Mouse (Mus musculus): ENCODE measurements at regions not wholly inside any gene's neighbourhood (a gene's known extent, or its start where the extent isn't known, plus 50 kb on each side); places are given as distances from the start of the nearest gene placed in this dataset.

GRCm38 (mm10) chr13:37621319-37622050 lies 156.7 kb upstream of the Rreb1 start:
- Histone ChIP-seq H3K4me3 (replicated peaks; ENCODE audit: low read length) (no peak overlapping the region), H3K9me3 (replicated peaks; ENCODE audit: control insufficient read depth, low read length) (no peaks in the 10 kb centered on the region), H3K4me1 (ENCODE audit: control insufficient read depth, insufficient read depth, low read length) (peaks cover 9% of the 10 kb centered on the region; the same call in 1 of the 2 replicates), H3K27me3 (ENCODE audit: control insufficient read depth, insufficient read depth, low read length) (no peaks in the 10 kb centered on the region), H3K27ac (ENCODE audit: low read length) (no peak overlapping the region), H3K4me2 (ENCODE audit: low read depth, low read length) (no peak overlapping the region), H3K9ac (ENCODE audit: low read length) (no peak overlapping the region), H3K36me3 (ENCODE audit: control insufficient read depth, insufficient read depth, low read length) (no peaks in the 10 kb centered on the region)
- no peak for ATAC-seq (ENCODE audit: insufficient read depth, low FRiP score)
- WGBS = 93% methylated on average over 5 of the region's 5 CpGs

DNA sequence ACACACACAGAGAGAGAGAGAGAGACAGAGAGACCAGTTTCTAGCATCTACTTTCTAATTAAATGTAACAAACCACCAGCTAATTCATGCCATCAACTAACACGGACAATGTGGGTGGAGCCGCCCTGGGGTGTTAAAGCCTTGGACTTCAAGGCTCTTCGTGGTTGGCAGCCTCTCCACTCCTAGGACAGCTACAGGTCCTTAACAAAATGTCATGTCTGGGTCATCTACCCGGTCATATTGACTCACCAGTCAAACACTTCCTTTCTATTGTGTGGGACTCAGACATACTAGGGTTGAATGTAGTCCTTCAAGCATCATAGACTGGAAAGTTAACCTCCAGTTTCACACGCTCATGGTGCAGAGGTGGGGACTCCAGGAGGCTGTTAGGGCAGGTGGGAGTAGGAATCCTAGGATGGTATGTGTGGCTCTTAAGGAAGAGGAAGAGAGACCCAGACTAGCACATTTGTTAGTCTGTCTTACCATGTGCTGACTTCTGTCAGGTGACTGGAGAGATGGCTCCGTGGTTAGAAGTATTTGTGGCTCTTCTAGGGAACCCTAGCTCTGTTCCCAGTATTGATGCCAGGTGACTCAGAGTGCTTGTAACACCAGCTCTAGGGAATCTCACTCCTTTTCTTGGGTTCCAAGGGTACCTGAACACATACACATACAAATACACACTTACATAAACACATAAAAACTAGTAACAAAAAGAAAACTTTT lies 155.7 kb upstream of the Rreb1 start:
- H3K4me2 ChIP-seq (ENCODE audit: low read depth, low read length) = no peak overlapping the region
- H3K27me3 ChIP-seq (ENCODE audit: control insufficient read depth, insufficient read depth, low read length) = no peaks in the 10 kb centered on the region
- ATAC-seq (ENCODE audit: insufficient read depth, low FRiP score) = no peak
- WGBS = 55% methylated on average over 6 of the region's 6 CpGs
- no peak overlapping the region for H3K27ac ChIP-seq (ENCODE audit: low read length)
- no peaks in the 10 kb centered on the region for H3K9me3 ChIP-seq (replicated peaks; ENCODE audit: control insufficient read depth, low read length)
- no peaks in the 10 kb centered on the region for H3K36me3 ChIP-seq (ENCODE audit: control insufficient read depth, insufficient read depth, low read length)
- H3K4me1 ChIP-seq (ENCODE audit: control insufficient read depth, insufficient read depth, low read length) = peaks cover 9% of the 10 kb centered on the region; the same call in 1 of the 2 replicates
- no peak overlapping the region for H3K4me3 ChIP-seq (replicated peaks; ENCODE audit: low read length)
- H3K9ac ChIP-seq (ENCODE audit: low read length) = no peak overlapping the region

GRCm38 (mm10) chr13:37624741-37625140 lies 153.5 kb upstream of the Rreb1 start:
- Histone ChIP-seq H3K36me3 (ENCODE audit: control insufficient read depth, insufficient read depth, low read length) (no peaks in the 10 kb centered on the region), H3K9me3 (replicated peaks; ENCODE audit: control insufficient read depth, low read length) (no peaks in the 10 kb centered on the region), H3K4me2 (ENCODE audit: low read depth, low read length) (no peak overlapping the region), H3K4me1 (ENCODE audit: control insufficient read depth, insufficient read depth, low read length) (peaks cover 8% of the 10 kb centered on the region; the same call in 1 of the 2 replicates), H3K27me3 (ENCODE audit: control insufficient read depth, insufficient read depth, low read length) (no peaks in the 10 kb centered on the region), H3K4me3 (replicated peaks; ENCODE audit: low read length) (no peak overlapping the region), H3K27ac (ENCODE audit: low read length) (no peak overlapping the region), H3K9ac (ENCODE audit: low read length) (no peak overlapping the region)
- WGBS = 43% methylated on average over 1 of the region's 1 CpGs
- no peak for ATAC-seq (ENCODE audit: insufficient read depth, low FRiP score)

DNA sequence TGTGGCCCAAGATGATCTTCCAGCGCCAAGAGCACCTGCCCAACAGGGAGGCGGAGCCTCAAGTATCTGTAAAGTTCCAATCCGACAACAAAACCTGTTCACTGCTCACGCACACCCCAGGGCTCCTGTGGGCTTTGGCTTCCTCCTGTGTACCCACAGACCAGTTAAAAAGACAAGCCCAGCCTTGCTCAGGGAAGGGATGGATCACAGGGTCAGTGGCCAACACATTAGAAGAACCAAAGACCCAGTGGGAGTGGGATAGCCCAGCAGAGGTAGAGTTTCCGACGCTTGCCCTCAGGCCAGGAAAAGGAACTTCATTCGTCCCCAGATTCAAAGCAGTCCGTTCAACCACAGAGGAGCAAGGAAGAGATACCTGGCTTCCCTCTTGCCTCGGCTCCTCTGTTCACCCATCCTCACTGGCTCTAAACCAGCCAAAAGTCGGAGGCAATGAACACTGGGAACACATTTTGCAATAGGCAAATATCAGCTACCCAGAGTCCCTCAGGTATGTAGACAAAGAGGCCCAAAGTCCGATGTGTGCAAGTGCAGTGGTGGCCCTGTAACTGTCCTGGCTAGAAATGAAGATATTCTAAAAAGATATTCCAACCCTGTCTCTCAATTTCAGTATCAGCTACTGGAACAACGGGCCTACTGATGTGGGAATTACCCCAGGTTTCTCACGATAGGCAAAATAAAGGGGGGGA lies 152.5 kb upstream of the Rreb1 start:
- Histone ChIP-seq H3K27me3 (ENCODE audit: control insufficient read depth, insufficient read depth, low read length) (no peaks in the 10 kb centered on the region), H3K4me1 (ENCODE audit: control insufficient read depth, insufficient read depth, low read length) (no peaks in the 10 kb centered on the region), H3K27ac (ENCODE audit: low read length) (no peak overlapping the region), H3K9ac (ENCODE audit: low read length) (no peak overlapping the region), H3K4me3 (replicated peaks; ENCODE audit: low read length) (no peak overlapping the region), H3K36me3 (ENCODE audit: control insufficient read depth, insufficient read depth, low read length) (no peaks in the 10 kb centered on the region), H3K4me2 (ENCODE audit: low read depth, low read length) (no peak overlapping the region), H3K9me3 (replicated peaks; ENCODE audit: control insufficient read depth, low read length) (no peaks in the 10 kb centered on the region)
- WGBS = 84% methylated on average over 13 of the region's 13 CpGs
- ATAC-seq (ENCODE audit: insufficient read depth, low FRiP score) = no peak

DNA sequence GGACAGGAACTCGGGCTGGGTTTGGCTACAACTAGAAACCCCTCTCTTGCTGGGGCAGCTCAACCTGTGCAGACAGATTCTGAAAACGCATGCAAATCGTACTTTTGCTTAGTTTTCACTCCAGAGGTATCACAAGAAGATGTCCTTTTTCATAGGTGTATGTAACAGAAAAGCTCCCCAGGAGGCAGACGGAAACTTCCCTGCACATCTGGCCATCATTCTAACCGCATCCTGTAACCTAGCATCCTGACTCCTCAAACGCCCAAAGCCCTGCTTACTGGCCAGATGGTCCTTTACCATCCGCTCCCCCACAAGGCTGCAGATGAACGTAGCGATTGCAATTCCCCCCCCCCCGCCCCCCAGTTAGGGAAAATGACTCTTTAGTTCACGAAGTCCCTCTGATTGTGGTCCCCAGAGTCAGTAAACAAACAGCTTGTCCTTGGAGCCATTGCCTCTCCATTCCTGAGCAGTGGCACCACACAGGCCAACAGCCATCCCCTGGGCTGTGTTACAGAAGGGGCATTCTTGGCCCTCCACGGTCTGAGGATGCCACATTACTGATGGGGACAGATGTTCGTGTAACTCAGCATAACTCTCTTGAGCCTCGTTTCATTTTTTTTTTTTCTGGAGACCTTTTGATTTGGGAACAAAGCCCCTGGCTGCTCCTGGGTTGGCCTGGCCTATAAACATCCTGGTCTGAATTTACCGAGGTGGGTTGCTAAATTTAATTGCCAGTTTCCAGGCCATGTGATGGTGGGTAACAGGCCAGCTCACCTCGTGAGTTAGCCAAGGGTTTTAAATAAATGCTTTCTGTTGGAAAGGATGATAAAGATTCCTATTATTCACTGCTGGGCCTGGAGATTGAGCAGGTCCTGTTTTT lies 149.6 kb upstream of the Rreb1 start:
- Histone ChIP-seq H3K4me3 (replicated peaks; ENCODE audit: low read length) (no peak overlapping the region), H3K4me1 (ENCODE audit: control insufficient read depth, insufficient read depth, low read length) (no peaks in the 10 kb centered on the region), H3K27me3 (ENCODE audit: control insufficient read depth, insufficient read depth, low read length) (no peaks in the 10 kb centered on the region), H3K9ac (ENCODE audit: low read length) (no peak overlapping the region), H3K4me2 (ENCODE audit: low read depth, low read length) (no peak overlapping the region), H3K27ac (ENCODE audit: low read length) (no peak overlapping the region), H3K9me3 (replicated peaks; ENCODE audit: control insufficient read depth, low read length) (0 out of 2 replicates have a peak, but pooled peaks cover 7% of the 10 kb centered on the region), H3K36me3 (ENCODE audit: control insufficient read depth, insufficient read depth, low read length) (no peaks in the 10 kb centered on the region)
- ATAC-seq (ENCODE audit: insufficient read depth, low FRiP score) = no peak
- WGBS = 62% methylated on average over 16 of the region's 16 CpGs

- Histone ChIP-seq H3K36me3 (ENCODE audit: control insufficient read depth, insufficient read depth, low read length) (no peaks in the 10 kb centered on the region), H3K4me2 (ENCODE audit: low read depth, low read length) (no peak overlapping the region), H3K27ac (ENCODE audit: low read length) (no peak overlapping the region), H3K9me3 (replicated peaks; ENCODE audit: control insufficient read depth, low read length) (0 out of 2 replicates have a peak, but pooled peaks cover 7% of the 10 kb centered on the region), H3K4me3 (replicated peaks; ENCODE audit: low read length) (no peak overlapping the region), H3K4me1 (ENCODE audit: control insufficient read depth, insufficient read depth, low read length) (no peaks in the 10 kb centered on the region), H3K9ac (ENCODE audit: low read length) (no peak overlapping the region), H3K27me3 (ENCODE audit: control insufficient read depth, insufficient read depth, low read length) (no peaks in the 10 kb centered on the region)
- ATAC-seq (ENCODE audit: insufficient read depth, low FRiP score) = no peak
- WGBS = 68% methylated on average over 6 of the region's 6 CpGs
Observed at GRCm38 (mm10) chr13:37629271-37629899, 148.8 kb upstream of the Rreb1 start.

- ATAC-seq (ENCODE audit: insufficient read depth, low FRiP score) = no peak
- 80% methylated on average over 5 of the region's 5 CpGs for WGBS
- no peak overlapping the region for H3K4me3 ChIP-seq (replicated peaks; ENCODE audit: low read length)
Observed at GRCm38 (mm10) chr13:37632835-37633440, 145.3 kb upstream of the Rreb1 start.

DNA sequence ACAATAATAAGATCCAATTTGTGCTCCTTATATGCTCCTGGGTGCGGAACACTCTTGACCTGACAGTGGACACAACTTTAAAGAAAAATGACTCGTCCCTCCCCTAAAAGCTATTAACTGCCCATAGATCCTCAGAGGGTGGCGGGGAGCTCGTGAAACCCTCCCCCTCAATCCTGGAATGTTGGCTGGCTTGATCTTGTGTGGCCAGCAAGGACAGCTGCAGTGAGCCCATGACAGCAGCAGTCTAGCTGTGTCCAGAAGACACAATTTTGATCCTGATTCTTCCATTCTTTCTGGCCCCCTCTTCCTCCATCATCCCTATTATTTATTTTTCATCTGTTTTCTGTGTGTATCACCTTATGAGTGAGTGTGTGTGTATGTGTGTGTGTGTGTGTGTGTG lies 141.8 kb upstream of the Rreb1 start:
- WGBS = 63% methylated on average over 4 of the region's 4 CpGs
- no peaks in the 10 kb centered on the region for H3K36me3 ChIP-seq (ENCODE audit: control insufficient read depth, insufficient read depth, low read length)
- no peak overlapping the region for H3K4me2 ChIP-seq (ENCODE audit: low read depth, low read length)
- peaks cover 7% of the 10 kb centered on the region; the same call in 1 of the 2 replicates for H3K4me1 ChIP-seq (ENCODE audit: control insufficient read depth, insufficient read depth, low read length)
- no peak overlapping the region for H3K4me3 ChIP-seq (replicated peaks; ENCODE audit: low read length)
- H3K27ac ChIP-seq (ENCODE audit: low read length) = no peak overlapping the region
- H3K27me3 ChIP-seq (ENCODE audit: control insufficient read depth, insufficient read depth, low read length) = no peaks in the 10 kb centered on the region
- ATAC-seq (ENCODE audit: insufficient read depth, low FRiP score) = no peak
- H3K9me3 ChIP-seq (replicated peaks; ENCODE audit: control insufficient read depth, low read length) = 0 out of 2 replicates have a peak, but pooled peaks cover 7% of the 10 kb centered on the region
- no peak overlapping the region for H3K9ac ChIP-seq (ENCODE audit: low read length)

More at GRCm38 (mm10) chr13:37632835-37633440, 145.3 kb upstream of the Rreb1 start:
- Histone ChIP-seq H3K36me3 (ENCODE audit: control insufficient read depth, insufficient read depth, low read length) (no peaks in the 10 kb centered on the region), H3K4me2 (ENCODE audit: low read depth, low read length) (no peak overlapping the region), H3K4me1 (ENCODE audit: control insufficient read depth, insufficient read depth, low read length) (peaks cover 3% of the 10 kb centered on the region; the same call in 1 of the 2 replicates), H3K27ac (ENCODE audit: low read length) (no peak overlapping the region), H3K27me3 (ENCODE audit: control insufficient read depth, insufficient read depth, low read length) (no peaks in the 10 kb centered on the region), H3K9ac (ENCODE audit: low read length) (no peak overlapping the region), H3K9me3 (replicated peaks; ENCODE audit: control insufficient read depth, low read length) (0 out of 2 replicates have a peak, but pooled peaks cover 7% of the 10 kb centered on the region)

Data from stomach, embryonic 16.5 days (tissue).